Mouse (Mus musculus) neural tube, embryonic 13.5 days (tissue): ENCODE measurements around the gene Kat7. TPM values are rescaled to one million over a fixed set of nuclear protein-coding genes. Genes with fewer than 3 reads are reported as not detected.

Source experiments
- ATAC-seq: fragments of 200-750 bp; cut with Nextera tagmentation; 2 replicates; pipeline ENCODE4 v1.8.0; 2017; ENCODE audit warnings: low read depth, mild to moderate bottlenecking, moderate TSS enrichment, moderate library complexity
- H3K27ac ChIP-seq: fragments of 300-500 bp; sonication (generic); replicated peaks from 2 replicates; pipeline ENCODE4 v1.5.1; 2015; ENCODE audit warnings: moderate library complexity, mild to moderate bottlenecking, inconsistent platforms
- H3K27me3 ChIP-seq: fragments of 300-500 bp; sonication (generic); 2 replicates; pipeline ENCODE4 v1.6.1; 2015; ENCODE audit warnings: mild to moderate bottlenecking, inconsistent platforms
- H3K36me3 ChIP-seq: fragments of 300-500 bp; sonication (generic); 2 replicates; pipeline ENCODE4 v1.6.1; 2015; ENCODE audit warnings: mild to moderate bottlenecking, inconsistent platforms
- H3K4me1 ChIP-seq: fragments of 300-500 bp; sonication (generic); replicated peaks from 2 replicates; pipeline ENCODE4 v1.6.1; 2015; ENCODE audit warnings: inconsistent platforms
- H3K4me2 ChIP-seq: fragments of 300-500 bp; sonication (generic); 2 replicates; pipeline ENCODE4 v1.6.1; 2015; ENCODE audit warnings: inconsistent platforms, mild to moderate bottlenecking, moderate library complexity
- H3K4me3 ChIP-seq: fragments of 300-500 bp; sonication (generic); 2 replicates; pipeline ENCODE4 v1.5.1; 2015; ENCODE audit warnings: mild to moderate bottlenecking, inconsistent platforms
- H3K9ac ChIP-seq: fragments of 300-500 bp; sonication (generic); 2 replicates; pipeline ENCODE4 v1.6.1; 2015; ENCODE audit warnings: moderate library complexity, mild to moderate bottlenecking, inconsistent platforms
- H3K9me3 ChIP-seq: fragments of 300-500 bp; sonication (generic); 2 replicates; pipeline ENCODE4 v1.6.1; 2016; ENCODE audit warnings: inconsistent platforms
- WGBS: fragments of 180-500 bp; shearing (Covaris S2); methylation state at CpG from one replicate; pipeline ENCODE4 v1.1.7; 2015; 5-methylcytosine and 5-hydroxymethylcytosine counted together
- polyA plus RNA-seq: library from polyadenylated mRNA; unstranded; fragments of >200 nt; fragmentation: Nextera tagmentation; extraction: Ambion mirVana; gene quantifications from 2 replicates; pipeline ENCODE4 v1.2.1, GENCODE M21; 2015

The Kat7 gene
- polyA plus RNA-seq, 1 experiment from 2014 or later = 58.3 TPM

- no peaks in the 10 kb centered on the region for H3K27me3 ChIP-seq
- peaks cover 32% of the 10 kb centered on the region for H3K4me1 ChIP-seq
- no peaks in the 10 kb centered on the region for H3K36me3 ChIP-seq
- no peak overlapping the region for H3K4me2 ChIP-seq
- H3K9ac ChIP-seq = no peak overlapping the region
- no peak for ATAC-seq
- H3K27ac ChIP-seq = no peak overlapping the region
- WGBS = 36% methylated on average over 2 of the region's 2 CpGs
- H3K4me3 ChIP-seq = no peak overlapping the region
- no peaks in the 10 kb centered on the region for H3K9me3 ChIP-seq
Measured at GRCm38 (mm10) chr11:95344181-95344580, 34.1 kb upstream of the Kat7 start.

DNA sequence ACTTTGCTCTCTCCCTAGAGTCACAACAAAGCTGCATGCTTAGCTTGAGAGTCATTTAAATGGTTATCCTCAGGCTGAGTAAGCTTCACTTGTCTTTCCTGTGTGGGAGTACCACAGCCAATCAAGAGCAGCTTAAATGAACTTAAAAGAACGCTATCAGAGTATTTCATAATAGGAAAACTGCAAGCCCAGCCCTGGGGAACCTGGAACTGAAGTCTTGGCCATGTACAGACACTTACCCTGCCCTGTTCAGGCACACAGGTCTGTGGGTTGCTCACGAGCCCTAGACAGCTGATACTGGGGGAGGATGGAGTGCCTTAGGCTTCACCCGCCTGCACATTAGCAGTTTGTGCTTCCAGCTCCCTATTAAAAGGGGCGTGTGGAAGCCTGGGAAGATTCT is 33.1 kb upstream of the Kat7 start:
- no peak overlapping the region for H3K4me2 ChIP-seq
- H3K9ac ChIP-seq = 0 out of 2 replicates have a peak overlapping the region, but pooled peaks have one; percentile 9
- no peaks in the 10 kb centered on the region for H3K27me3 ChIP-seq
- H3K4me1 ChIP-seq = peaks cover 42% of the 10 kb centered on the region
- H3K9me3 ChIP-seq = no peaks in the 10 kb centered on the region
- H3K27ac ChIP-seq = no peak overlapping the region
- no peak for ATAC-seq
- 67% methylated on average over 4 of the region's 4 CpGs for WGBS
- no peak overlapping the region for H3K4me3 ChIP-seq
- H3K36me3 ChIP-seq = no peaks in the 10 kb centered on the region

DNA sequence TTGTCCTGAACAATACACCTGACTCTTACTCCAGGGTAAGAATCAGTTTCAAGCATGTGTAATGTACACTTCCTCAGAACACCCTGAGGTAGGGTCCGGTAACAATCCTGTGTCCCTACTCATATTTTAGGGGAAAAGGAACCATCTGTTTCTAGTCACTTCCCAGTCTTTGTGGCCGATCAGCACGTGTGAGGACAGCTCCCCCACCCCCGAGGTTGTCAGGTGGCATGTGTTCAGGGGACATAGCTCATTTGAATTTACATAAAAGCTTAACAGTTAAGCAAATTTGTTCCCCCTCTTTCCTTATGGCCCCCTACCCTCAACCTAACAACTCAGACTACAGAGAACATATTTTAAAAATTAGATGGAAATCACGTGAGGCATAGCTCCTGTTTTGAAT is 30.6 kb upstream of the Kat7 start:
- ATAC-seq = no peak
- WGBS = 32% methylated on average over 5 of the region's 5 CpGs
- no peak overlapping the region for H3K4me3 ChIP-seq

DNA sequence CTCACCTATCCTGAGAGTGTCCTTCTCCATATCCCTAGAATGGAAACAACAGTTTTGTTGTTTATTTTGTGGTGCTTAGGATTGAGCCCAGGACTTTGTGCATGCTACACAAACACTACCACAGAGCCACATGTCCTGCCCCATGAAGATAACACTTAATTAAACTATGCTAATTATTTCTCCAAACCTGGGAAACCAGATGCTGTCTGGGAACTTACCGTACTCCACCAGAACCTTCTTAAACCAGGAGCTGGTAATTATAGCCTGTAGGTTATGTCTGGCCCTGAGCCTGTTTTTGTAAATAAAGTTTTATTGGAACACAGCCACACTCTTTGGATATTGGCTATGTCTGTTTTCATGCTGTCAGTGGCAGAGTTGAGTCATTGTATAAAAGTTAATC is 30.2 kb upstream of the Kat7 start:
- Histone ChIP-seq H3K27ac (no peak overlapping the region), H3K4me2 (peak overlapping the region; percentile 97), H3K36me3 (no peaks in the 10 kb centered on the region), H3K4me3 (0 out of 2 replicates have a peak overlapping the region, but pooled peaks have one; percentile 18), H3K4me1 (peaks cover 57% of the 10 kb centered on the region), H3K9me3 (no peaks in the 10 kb centered on the region), H3K9ac (no peak overlapping the region), H3K27me3 (0 out of 2 replicates have a peak, but pooled peaks cover 6% of the 10 kb centered on the region)
- ATAC-seq = no peak
- 65% methylated on average over 1 of the region's 1 CpGs for WGBS

More for the DNA sequence above, 30.6 kb upstream of the Kat7 start:
- Histone ChIP-seq H3K4me2 (no peak overlapping the region), H3K4me1 (peaks cover 58% of the 10 kb centered on the region), H3K27me3 (0 out of 2 replicates have a peak, but pooled peaks cover 6% of the 10 kb centered on the region), H3K9me3 (no peaks in the 10 kb centered on the region), H3K9ac (no peak overlapping the region), H3K36me3 (no peaks in the 10 kb centered on the region), H3K27ac (no peak overlapping the region)

GRCm38 (mm10) chr11:95339471-95340021 is 29.5 kb upstream of the Kat7 start:
- WGBS = 6% methylated on average over 14 of the region's 14 CpGs
- peak overlapping the region; percentile 42; the same call in 1 of the 2 replicates for H3K27ac ChIP-seq
- no peaks in the 10 kb centered on the region for H3K36me3 ChIP-seq
- H3K9me3 ChIP-seq = no peaks in the 10 kb centered on the region
- H3K4me3 ChIP-seq = peak overlapping the region; percentile 18
- H3K27me3 ChIP-seq = 0 out of 2 replicates have a peak, but pooled peaks cover 6% of the 10 kb centered on the region
- H3K4me1 ChIP-seq = peaks cover 50% of the 10 kb centered on the region
- H3K4me2 ChIP-seq = peak overlapping the region; percentile 97
- H3K9ac ChIP-seq = no peak overlapping the region; the same call in 1 of the 2 replicates
- no peak for ATAC-seq

DNA sequence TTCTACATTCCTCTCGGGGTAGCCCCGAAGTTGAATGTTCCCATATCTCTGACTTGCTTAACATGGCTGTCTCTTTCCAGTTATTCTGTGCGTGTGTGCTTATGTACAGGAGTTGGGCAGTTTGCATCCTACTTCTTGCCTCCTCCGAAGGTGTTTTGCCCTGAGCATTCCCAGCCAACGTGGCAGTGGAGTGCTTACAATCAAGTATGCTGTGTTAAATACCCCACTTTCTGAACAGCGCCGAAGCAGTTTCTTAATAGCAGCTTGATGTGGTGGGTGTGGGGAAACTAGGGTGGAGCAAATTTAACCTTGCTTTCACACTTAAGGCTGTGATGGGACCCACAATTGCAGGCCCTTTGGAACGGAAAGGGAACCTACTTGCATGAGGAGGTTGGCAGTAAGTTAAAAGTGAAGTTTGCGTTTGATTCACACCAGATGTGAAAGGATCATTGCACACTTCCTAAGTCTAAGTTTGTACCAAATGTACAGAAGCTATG is 27.8 kb upstream of the Kat7 start:
- 22% methylated on average over 9 of the region's 9 CpGs for WGBS
- Histone ChIP-seq H3K4me3 (peak overlapping the region; percentile 90), H3K4me1 (peaks cover 42% of the 10 kb centered on the region), H3K4me2 (peak overlapping the region; percentile 97), H3K27ac (no peak overlapping the region), H3K27me3 (0 out of 2 replicates have a peak, but pooled peaks cover 6% of the 10 kb centered on the region), H3K9ac (peak overlapping the region; percentile 80), H3K9me3 (no peaks in the 10 kb centered on the region), H3K36me3 (no peaks in the 10 kb centered on the region)
- no peak for ATAC-seq

DNA sequence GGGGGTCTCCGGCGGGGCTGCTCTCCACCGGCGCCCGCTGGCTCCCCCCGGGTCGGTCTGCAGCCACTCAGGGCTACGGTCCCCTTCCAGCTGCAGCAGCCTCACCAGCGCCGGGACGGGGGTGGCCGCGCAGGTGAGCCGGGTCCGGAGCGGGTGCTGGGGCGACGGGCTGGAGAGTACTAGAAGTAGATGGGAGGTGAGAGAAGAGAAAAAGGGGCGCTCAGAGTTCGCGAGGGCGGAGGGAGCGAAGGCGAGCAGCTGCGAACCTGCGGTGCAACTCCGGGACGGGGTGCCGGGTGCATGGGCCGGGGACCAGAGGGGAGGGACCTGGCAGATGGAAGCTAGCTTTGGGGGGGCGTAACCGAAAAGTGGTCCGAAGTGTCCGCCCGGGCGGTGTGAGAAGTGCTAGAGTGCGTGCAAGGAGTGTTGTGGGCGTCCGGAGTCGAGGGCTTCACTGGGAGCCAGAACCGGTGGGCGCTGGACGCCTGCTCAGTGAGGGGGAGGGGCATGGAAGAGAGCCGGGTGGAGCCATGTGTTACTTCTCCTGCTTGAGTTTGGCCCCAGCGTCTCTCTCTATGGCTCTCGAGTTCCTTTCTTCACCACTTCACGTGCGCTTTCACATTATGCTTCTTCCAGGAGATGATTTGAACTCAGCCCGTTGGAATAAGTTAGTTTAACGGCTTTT is 27.2 kb upstream of the Kat7 start:
- WGBS = under 1% methylated on average over 43 of the region's 50 CpGs
- Histone ChIP-seq H3K9me3 (no peaks in the 10 kb centered on the region), H3K4me1 (peaks cover 40% of the 10 kb centered on the region), H3K4me2 (peak overlapping the region; percentile 97), H3K36me3 (no peaks in the 10 kb centered on the region), H3K27ac (no peak overlapping the region; the same call in 1 of the 2 replicates), H3K27me3 (0 out of 2 replicates have a peak, but pooled peaks cover 6% of the 10 kb centered on the region), H3K4me3 (peak overlapping the region; percentile 90), H3K9ac (peak overlapping the region; percentile 80)
- ATAC-seq = peak; percentile 79

DNA sequence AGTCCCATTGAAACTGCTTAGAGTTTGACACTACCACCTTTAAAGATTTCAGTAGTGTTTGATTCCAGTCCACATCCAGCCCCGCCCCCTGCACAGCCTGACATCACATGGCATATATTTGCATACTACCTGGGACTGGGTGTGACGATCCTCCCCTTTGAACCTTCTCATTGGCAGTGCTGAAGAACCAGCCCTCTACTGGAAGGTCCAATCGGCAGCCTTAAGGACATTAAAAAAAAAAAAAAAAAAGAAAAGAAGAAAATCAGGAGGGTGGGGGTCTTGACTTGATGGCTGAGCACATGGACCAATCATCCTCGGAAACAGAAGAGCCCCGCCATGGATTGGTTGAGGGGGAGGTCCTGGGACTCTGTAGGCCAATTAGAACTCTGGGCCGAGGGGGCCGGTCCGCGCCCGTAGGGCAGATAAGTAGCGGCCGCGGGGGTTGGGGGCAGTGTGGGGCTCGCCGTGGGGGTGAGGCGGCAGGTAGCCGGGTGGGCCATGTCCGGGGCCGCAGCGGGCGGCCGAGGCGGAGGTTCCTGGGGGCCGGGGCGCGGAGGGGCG is 26.6 kb upstream of the Kat7 start, which contains the start of gene Fam117a:
TSS of gene Fam117a (plus strand) at position 451 of the 561 bp plus-strand sequence.
- H3K9me3 ChIP-seq = no peaks in the 10 kb centered on the region
- WGBS = 1% methylated on average over 21 of the region's 27 CpGs
- peak; percentile 97 for ATAC-seq
- no peak within 1 kb of the TSS; the same call in 1 of the 2 replicates for H3K27ac ChIP-seq
- no peaks in the 10 kb centered on the region for H3K36me3 ChIP-seq
- H3K4me1 ChIP-seq = peaks cover 40% of the 10 kb centered on the region
- H3K4me3 ChIP-seq = peak within 1 kb of the TSS; percentile 90
- peak within 1 kb of the TSS; percentile 97 for H3K4me2 ChIP-seq
- H3K9ac ChIP-seq = peak within 1 kb of the TSS; percentile 80
- H3K27me3 ChIP-seq = 0 out of 2 replicates have a peak, but pooled peaks cover 6% of the 10 kb centered on the region

GRCm38 (mm10) chr11:95334448-95335060 is 24.5 kb upstream of the Kat7 start:
- H3K4me2 ChIP-seq = no peak overlapping the region
- H3K27me3 ChIP-seq = 0 out of 2 replicates have a peak, but pooled peaks cover 6% of the 10 kb centered on the region
- H3K4me1 ChIP-seq = peaks cover 30% of the 10 kb centered on the region
- H3K9me3 ChIP-seq = no peaks in the 10 kb centered on the region
- H3K27ac ChIP-seq = no peak overlapping the region
- H3K4me3 ChIP-seq = no peak overlapping the region
- ATAC-seq = no peak
- no peaks in the 10 kb centered on the region for H3K36me3 ChIP-seq
- 73% methylated on average over 5 of the region's 5 CpGs for WGBS
- H3K9ac ChIP-seq = no peak overlapping the region

- 89% methylated on average over 9 of the region's 9 CpGs for WGBS
- no peak overlapping the region for H3K4me2 ChIP-seq
Measured at GRCm38 (mm10) chr11:95333805-95334204, 23.8 kb upstream of the Kat7 start.

GRCm38 (mm10) chr11:95333209-95333608 is 23.2 kb upstream of the Kat7 start:
- ATAC-seq = no peak
- no peaks in the 10 kb centered on the region for H3K36me3 ChIP-seq
- 71% methylated on average over 4 of the region's 4 CpGs for WGBS

More at GRCm38 (mm10) chr11:95333805-95334204, 23.8 kb upstream of the Kat7 start:
- Histone ChIP-seq H3K27me3 (0 out of 2 replicates have a peak, but pooled peaks cover 6% of the 10 kb centered on the region), H3K4me1 (peaks cover 22% of the 10 kb centered on the region), H3K9ac (no peak overlapping the region), H3K4me3 (no peak overlapping the region), H3K36me3 (no peaks in the 10 kb centered on the region), H3K9me3 (no peaks in the 10 kb centered on the region), H3K27ac (no peak overlapping the region)
- ATAC-seq = no peak

More at GRCm38 (mm10) chr11:95333209-95333608, 23.2 kb upstream of the Kat7 start:
- Histone ChIP-seq H3K27me3 (peaks cover 6% of the 10 kb centered on the region; the same call in 1 of the 2 replicates), H3K9me3 (no peaks in the 10 kb centered on the region), H3K27ac (no peak overlapping the region), H3K9ac (no peak overlapping the region), H3K4me1 (peaks cover 16% of the 10 kb centered on the region), H3K4me3 (no peak overlapping the region), H3K4me2 (no peak overlapping the region)
